Mouse (Mus musculus) kidney, adult 2 months (tissue): Measurements from ENCODE around the gene Hist1h3g.

ENCODE experiments used
- CTCF ChIP-seq: fragments of 200-500 bp; conservative IDR thresholded peaks from 2 replicates; pipeline ENCODE4 v1.5.1; 2011; ENCODE audit warnings: low read depth, mild to moderate bottlenecking, control low read depth, low read length, moderate library complexity, mixed read lengths; ENCODE audit not compliant: insufficient read depth, insufficient read length
- POLR2A ChIP-seq: fragments of 200-500 bp; IDR thresholded peaks from one replicate; pipeline ENCODE4 v1.6.1; 2011; ENCODE audit warnings: low read depth, low read length, control low read depth

DNA sequence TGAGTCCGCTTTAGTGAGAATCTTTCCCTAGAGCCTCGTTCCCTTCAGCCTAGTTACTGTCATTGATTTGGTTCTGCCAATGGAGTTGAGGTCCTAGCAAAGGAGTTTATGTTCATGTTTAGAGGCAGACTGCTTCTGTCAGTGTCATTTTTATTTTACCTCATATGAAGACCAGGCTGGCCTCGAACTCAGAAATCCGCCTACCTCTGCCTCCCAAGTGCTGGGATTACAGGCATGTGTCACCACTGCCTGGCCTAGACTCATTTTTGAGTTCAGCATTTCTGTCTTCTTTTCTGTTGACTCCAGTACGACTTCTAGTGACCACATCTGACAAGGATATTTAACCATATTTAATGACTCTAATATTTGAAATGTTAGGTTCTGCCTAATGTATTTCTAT, 19.9 kb upstream of the Hist1h3g start:
- TF ChIP-seq CTCF: no peak
- no peak for TF ChIP-seq POLR2A
